Mouse (Mus musculus) adrenal gland, postnatal 10 days (tissue): Measurements from ENCODE around the gene Gm13030. TPM values are rescaled to one million over a fixed set of nuclear protein-coding genes. Genes with fewer than 3 reads are reported as not detected.

ENCODE experiments used
- total RNA-seq, 2 experiments: library from RNA; stranded (reverse); gene quantifications; 2 replicates each; pipeline ENCODE4 v1.2.3; 2021

Gene Gm13030
- total RNA-seq, 2 experiments from 2014 or later, result not detected

Other genes starting within 250 kb of the Gm13030 start
- gene Vwa5b1, start 238.1 kb downstream of the Gm13030 start, total RNA-seq, result under 1 TPM; 0.18 to 0.30 TPM
- not detected for gene Pla2g2c, start 149.2 kb downstream of the Gm13030 start, total RNA-seq
- under 1 TPM; 0.72 to 0.76 TPM for gene Ubxn10, start 136.8 kb downstream of the Gm13030 start, total RNA-seq
- 1 to 10 TPM; 8.9 to 9.0 TPM for gene Pla2g2f, start 116.3 kb downstream of the Gm13030 start, total RNA-seq
- gene Pla2g2d, start 98.2 kb downstream of the Gm13030 start, total RNA-seq, result 1 to 10 TPM; 2.9 to 3.7 TPM
- 10 to 100 TPM in 1 of 2 experiments, 1 to 10 TPM in 1; 9.8 to 15.0 TPM for gene Pla2g5, start 10.5 kb downstream of the Gm13030 start, total RNA-seq
- gene Pla2g2e, start 4.0 kb upstream of the Gm13030 start, total RNA-seq, result 1 to 10 TPM; 1.1 to 4.1 TPM
- gene Otud3, start 40.0 kb upstream of the Gm13030 start, total RNA-seq, result 1 to 10 TPM; 7.1 to 8.2 TPM
- not detected for gene Rnf186, start 93.1 kb upstream of the Gm13030 start, total RNA-seq
- 10 to 100 TPM; 14.7 to 15.0 TPM for gene Tmco4, start 98.9 kb upstream of the Gm13030 start, total RNA-seq
- under 1 TPM in 1 of 2 experiments, not detected in 1; 0.45 TPM for gene Htr6, start 201.6 kb upstream of the Gm13030 start, total RNA-seq
- 10 to 100 TPM; 39.7 to 40.9 TPM for gene Nbl1, start 219.0 kb upstream of the Gm13030 start, total RNA-seq